Mouse (Mus musculus) lung, adult 2 months (tissue): Measurements from ENCODE around the gene Erh.
A peak's percentile ranks its signal among the peaks of the same experiment; 100 is the strongest.

Experiments
- CTCF ChIP-seq: fragments of 200-500 bp; IDR thresholded peaks from 2 replicates; pipeline ENCODE4 v1.5.1; 2011; ENCODE audit warnings: mild to moderate bottlenecking, low read length, control low read depth; ENCODE audit not compliant: insufficient read depth
- POLR2A ChIP-seq: fragments of 200-500 bp; IDR thresholded peaks from 2 replicates; pipeline ENCODE4 v1.6.1; 2011; ENCODE audit warnings: low read depth, mild to moderate bottlenecking, control low read depth, low read length, borderline replicate concordance; ENCODE audit errors: extremely low read depth

DNA sequence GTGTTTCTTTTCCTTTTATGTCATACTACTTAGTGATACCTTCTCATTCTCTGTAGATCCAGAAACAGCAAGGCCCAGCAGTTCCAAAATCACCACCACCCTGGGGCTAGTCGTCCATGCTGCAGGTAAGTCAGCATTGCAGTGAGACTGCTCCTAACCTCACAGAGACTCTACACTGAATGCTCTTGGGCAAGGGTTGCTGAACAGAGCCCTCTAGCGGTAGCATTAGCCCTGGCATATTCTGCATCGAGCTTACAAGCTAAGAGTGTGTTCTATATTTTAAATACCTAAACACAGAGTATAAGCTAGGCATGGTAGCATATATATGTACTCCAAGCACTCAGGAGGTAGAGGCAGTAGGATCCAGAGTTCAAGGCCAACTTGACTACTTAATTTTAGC is 29.0 kb upstream of the Erh start:
- TF ChIP-seq CTCF (peak; percentile 70), POLR2A (no peak)
